Mouse (Mus musculus) heart, adult 2 months (tissue): ENCODE measurements around the gene Sf3a2. TPM values are rescaled to one million over a fixed set of nuclear protein-coding genes. Genes with fewer than 3 reads are reported as not detected.

ENCODE experiments used
- DNase-seq, 2 experiments: peaks; one replicate each; pipeline ENCODE4 v3.0.0; 2021
- H3K27ac ChIP-seq: fragments of 200-600 bp; 2 replicates; pipeline ENCODE4 v1.8.1; 2022
- H3K27me3 ChIP-seq: fragments of 200-500 bp; 2 replicates; pipeline ENCODE4 v1.6.1; 2012; ENCODE audit warnings: mild to moderate bottlenecking, low read length, inconsistent platforms, mixed read lengths; ENCODE audit not compliant: control insufficient read depth, insufficient read depth
- H3K36me3 ChIP-seq: fragments of 200-500 bp; 2 replicates; pipeline ENCODE4 v1.6.1; 2012; ENCODE audit warnings: low read length, inconsistent platforms; ENCODE audit not compliant: control insufficient read depth, insufficient read depth
- H3K4me1 ChIP-seq: fragments of 200-500 bp; 2 replicates; pipeline ENCODE4 v1.6.1; 2011; ENCODE audit warnings: low read length; ENCODE audit not compliant: control insufficient read depth, insufficient read depth
- H3K4me3 ChIP-seq: fragments of 200-600 bp; 2 replicates; pipeline ENCODE4 v1.8.1; 2022
- H3K79me2 ChIP-seq: fragments of 200-500 bp; replicated peaks from 2 replicates; pipeline ENCODE4 v1.6.1; 2012; ENCODE audit warnings: mild to moderate bottlenecking, inconsistent platforms, low read length, moderate library complexity, mixed read lengths; ENCODE audit not compliant: control insufficient read depth, insufficient read depth
- H3K9ac ChIP-seq: fragments of 200-500 bp; 2 replicates; pipeline ENCODE4 v1.6.1; 2012; ENCODE audit warnings: low read depth, mild to moderate bottlenecking, control low read depth, inconsistent platforms, low read length, mixed read lengths
- CTCF ChIP-seq: fragments of 200-600 bp; IDR thresholded peaks from 2 replicates; pipeline ENCODE4 v1.8.1; 2022; ENCODE audit warnings: antibody characterized with exemption, mild to moderate bottlenecking, moderate library complexity
- EP300 ChIP-seq: fragments of 200-500 bp; IDR thresholded peaks from 2 replicates; pipeline ENCODE4 v1.6.1; 2011; ENCODE audit warnings: low read depth, low read length, control low read depth; ENCODE audit not compliant: insufficient read depth
- POLR2A ChIP-seq: fragments of 200-500 bp; IDR thresholded peaks from 2 replicates; pipeline ENCODE4 v1.6.1; 2011; ENCODE audit warnings: mild to moderate bottlenecking, low read depth, low read length, control low read depth; ENCODE audit not compliant: insufficient read depth
- WGBS: fragments of 180-500 bp; shearing (Covaris S2); methylation state at CpG from one replicate; pipeline ENCODE4 v1.1.7; 2018; 5-methylcytosine and 5-hydroxymethylcytosine counted together
- intact Hi-C: fragments of 180-260 bp; cut with DNase I; formaldehyde crosslinking; loops from one replicate; pipeline ENCODE4 v1.15.1; 2025
- long read RNA-seq: library from polyadenylated mRNA; stranded (forward); transcript quantifications from one replicate; pipeline ENCODE4 v2.0.0, GENCODE M21; 2021
- polyA plus RNA-seq: library from polyadenylated mRNA; depleted of rRNA; stranded (reverse); fragments of >200 nt; gene quantifications from 2 replicates; pipeline ENCODE4 v1.2.3, GENCODE M21; 2012; rRNA removed
- total RNA-seq, 2 experiments: library from RNA; stranded (reverse); gene quantifications; 2 replicates each; pipeline ENCODE4 v1.2.3; 2021

Sf3a2 gene
- 10 to 100 TPM; 27.3 to 30.4 TPM for total RNA-seq
- 18.4 and 19.7 TPM in 2 replicates for polyA plus RNA-seq
- long read RNA-seq, transcript Sf3a2-203 (9 exons, 2,213 nt): major isoform, 24 of 30 reads
- long read RNA-seq, partial matches to known transcripts: 1 of 30 reads
- long read RNA-seq, other reads (novel, unspliced or antisense): 5 of 30 reads

DNA sequence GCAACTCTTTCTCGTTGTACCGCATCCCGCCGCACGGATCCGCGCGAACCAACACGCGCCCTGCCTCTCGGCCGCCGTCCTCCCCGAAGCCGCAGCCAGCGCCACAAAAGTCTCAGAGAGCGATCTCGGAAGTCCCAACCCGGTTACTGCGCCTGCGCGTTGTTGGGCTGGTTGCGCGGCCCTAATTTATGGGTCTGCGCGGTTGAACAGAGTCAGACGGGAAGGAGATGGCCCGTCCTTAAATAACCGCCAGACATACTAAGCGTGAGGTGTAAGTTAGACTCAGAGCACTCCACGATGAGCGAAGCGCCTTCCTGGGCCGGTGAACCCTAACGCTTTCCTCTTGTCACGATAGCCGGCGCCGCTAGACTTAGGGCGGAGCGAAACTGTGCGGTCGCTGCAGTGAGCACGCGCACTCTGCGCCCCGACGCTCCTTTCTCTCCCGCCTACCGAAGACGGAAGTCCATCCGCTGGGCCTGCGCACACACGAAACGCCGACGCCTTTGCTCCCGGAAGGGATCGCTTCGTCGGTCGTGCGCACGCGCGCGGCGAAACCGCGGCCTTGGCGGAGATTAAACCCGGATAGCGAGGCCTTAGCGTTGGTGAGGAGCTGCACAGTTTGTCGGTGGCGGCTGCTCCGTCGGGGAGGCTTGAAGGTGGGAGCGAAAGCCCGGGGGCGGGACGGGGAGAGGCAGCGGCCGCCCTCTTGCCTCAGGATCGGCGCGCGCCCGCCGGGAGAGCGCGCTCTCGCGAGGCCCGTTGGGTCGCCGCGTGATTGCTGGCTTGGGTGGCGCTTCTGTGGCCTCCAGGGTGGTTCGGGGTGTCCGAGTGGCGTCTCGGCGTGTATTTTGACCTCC is at the start of gene Sf3a2, which contains the start of gene Plekhj1:
Gene Sf3a2 (plus strand): TSS at position 49 of the 857 bp plus-strand sequence.
Gene Plekhj1 (minus strand): TSS at position 477 of the 857 bp plus-strand sequence.
- TF ChIP-seq EP300 (no peak; the same call in 1 of the 2 replicates), POLR2A (peak; percentile 93), CTCF (peak; percentile 6; the same call in 1 of the 2 replicates)
- intact Hi-C loops: loop anchor here (2.0 kb wide), 1 partner anchor 28 kb away; the partner anchor contains the start of gene Oaz1
- under 1% methylated on average over 103 of the region's 104 CpGs for WGBS
- DNase-seq: peak; percentile 96 to 98
- Histone ChIP-seq H3K27ac (peak within 1 kb of the TSS; percentile 99), H3K27me3 (no peaks in the 10 kb centered on the region), H3K36me3 (no peaks in the 10 kb centered on the region), H3K79me2 (peaks cover 6% of the 10 kb centered on the region), H3K9ac (peak within 1 kb of the TSS; percentile 97), H3K4me1 (peaks cover 9% of the 10 kb centered on the region), H3K4me3 (peak within 1 kb of the TSS; percentile 100)

DNA sequence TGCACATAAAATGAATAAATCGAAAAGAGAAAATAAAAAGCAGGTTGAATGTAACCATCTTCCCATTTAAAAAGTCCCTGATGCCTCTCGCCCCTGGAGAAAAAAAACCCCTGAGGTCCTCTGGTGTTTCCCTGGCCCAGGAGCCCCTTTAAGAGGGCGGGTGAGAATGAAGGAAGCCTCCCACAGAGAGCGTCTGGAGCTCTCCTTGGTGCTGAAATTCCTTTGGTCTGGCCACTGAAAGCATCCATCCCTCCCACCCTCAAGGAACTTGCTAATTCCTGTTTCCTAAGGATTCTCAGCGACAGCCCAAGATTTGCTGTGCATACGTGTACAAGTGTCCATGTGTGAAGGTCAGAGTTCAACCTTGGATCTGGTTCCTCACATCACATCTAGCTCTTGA is 49.4 kb upstream of the Sf3a2 start:
- no peaks in the 10 kb centered on the region for H3K27me3 ChIP-seq
- WGBS: 4% methylated on average over 6 of the region's 6 CpGs
- TF ChIP-seq CTCF (no peak), POLR2A (no peak), EP300 (0 out of 2 replicates have a peak, but pooled peaks have one; percentile 33)

DNA sequence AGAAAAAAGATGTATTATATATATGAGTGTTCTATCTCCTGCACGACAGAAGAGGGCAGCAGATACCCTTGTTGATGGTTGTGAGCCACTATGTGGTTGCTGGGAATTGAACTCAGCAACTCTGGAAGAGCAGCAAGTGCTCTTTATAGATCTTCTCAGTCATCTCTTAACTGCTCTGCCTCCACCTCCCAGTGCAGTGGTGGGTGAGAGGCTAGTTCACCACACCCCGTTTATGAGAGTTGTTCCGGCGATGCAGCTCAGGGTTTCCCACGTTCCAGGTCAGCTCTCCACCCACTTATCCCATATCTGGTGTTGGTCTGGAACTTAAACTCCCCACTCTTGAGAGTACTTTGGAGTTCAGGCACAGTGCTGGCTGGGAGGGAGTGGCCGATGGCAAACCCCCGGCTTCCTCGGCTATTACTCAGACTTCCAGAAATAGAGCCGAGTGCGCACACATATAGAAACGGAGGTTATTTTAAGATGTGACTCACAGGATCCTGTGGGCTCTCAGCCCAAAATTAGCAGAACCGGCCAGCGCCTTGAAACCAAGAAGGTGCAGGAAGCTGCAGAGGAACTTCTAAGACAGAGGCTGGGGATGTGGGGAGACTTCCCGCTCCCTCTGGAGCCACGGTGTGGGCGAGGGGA is 46.7 kb upstream of the Sf3a2 start:
- Histone ChIP-seq H3K9ac (peak overlapping the region; percentile 46), H3K4me3 (peak overlapping the region; percentile 53), H3K27me3 (no peaks in the 10 kb centered on the region), H3K36me3 (no peaks in the 10 kb centered on the region; the same call in 1 of the 2 replicates), H3K27ac (peak overlapping the region; percentile 98), H3K79me2 (peaks cover 5% of the 10 kb centered on the region), H3K4me1 (peaks cover 11% of the 10 kb centered on the region)
- intact Hi-C loops: loop anchor here (1.0 to 2.0 kb wide), 2 partner anchors 23 to 67 kb away; no protein-coding TSS in a partner anchor
- peak; percentile 25; the same call in 1 of the 2 replicates for TF ChIP-seq EP300
- TF ChIP-seq CTCF: peak; percentile 74
- peak; percentile 66 for TF ChIP-seq POLR2A
- WGBS: under 1% methylated on average over 16 of the region's 16 CpGs
- DNase-seq: peak; percentile 72 to 88

More for the DNA sequence above, 49.4 kb upstream of the Sf3a2 start:
- H3K27ac ChIP-seq: no peak overlapping the region
- H3K4me3 ChIP-seq: no peak overlapping the region
- peaks cover 5% of the 10 kb centered on the region for H3K4me1 ChIP-seq
- DNase-seq: peak; percentile 47 to 54
- H3K36me3 ChIP-seq: no peaks in the 10 kb centered on the region; the same call in 1 of the 2 replicates
- H3K9ac ChIP-seq: no peak overlapping the region
- H3K79me2 ChIP-seq: no peaks in the 10 kb centered on the region
- intact Hi-C loops: loop anchor here (1.0 to 10.0 kb wide), 3 partner anchors 132 to 426 kb away; partner anchors contain the start of gene Eef2

DNA sequence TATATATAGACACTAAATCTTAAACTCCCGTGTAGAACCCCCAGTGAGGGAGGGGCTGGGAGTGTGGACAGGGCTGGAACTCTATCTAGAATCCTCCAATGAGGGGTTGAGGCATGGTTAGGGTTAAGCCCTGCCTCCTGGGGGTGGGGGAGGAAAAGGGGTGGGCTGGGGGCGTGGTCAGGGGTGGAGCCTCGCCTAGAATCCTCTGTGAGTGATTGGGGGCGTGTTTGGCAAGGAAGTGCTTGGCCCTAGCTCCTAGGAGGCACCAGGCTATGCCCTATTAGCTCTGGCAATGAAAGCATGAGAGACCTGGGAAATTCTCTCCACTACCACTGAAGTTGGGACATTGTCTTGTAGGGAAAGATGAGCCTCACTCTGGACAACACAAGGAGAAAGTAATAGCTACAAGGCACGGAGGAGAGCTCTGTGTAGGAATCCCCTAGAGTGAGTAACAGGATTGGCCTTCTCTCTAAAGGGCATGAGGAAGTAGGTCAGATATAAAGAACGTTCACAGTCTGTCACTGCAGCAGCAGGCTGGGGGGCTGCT is 45.8 kb upstream of the Sf3a2 start:
- H3K9ac ChIP-seq: peak overlapping the region; percentile 46
- TF ChIP-seq EP300: 0 out of 2 replicates have a peak, but pooled peaks have one; percentile 24
- no peak for TF ChIP-seq CTCF
- TF ChIP-seq POLR2A: peak; percentile 26; the same call in 1 of the 2 replicates
- H3K4me1 ChIP-seq: peaks cover 18% of the 10 kb centered on the region
- H3K4me3 ChIP-seq: peak overlapping the region; percentile 53
- DNase-seq: peak; percentile 79 to 82
- no peaks in the 10 kb centered on the region; the same call in 1 of the 2 replicates for H3K36me3 ChIP-seq
- WGBS: 0% methylated on average over 6 of the region's 6 CpGs
- H3K79me2 ChIP-seq: peaks cover 5% of the 10 kb centered on the region
- H3K27me3 ChIP-seq: no peaks in the 10 kb centered on the region
- peak overlapping the region; percentile 98 for H3K27ac ChIP-seq
- intact Hi-C loops: no loop called here

DNA sequence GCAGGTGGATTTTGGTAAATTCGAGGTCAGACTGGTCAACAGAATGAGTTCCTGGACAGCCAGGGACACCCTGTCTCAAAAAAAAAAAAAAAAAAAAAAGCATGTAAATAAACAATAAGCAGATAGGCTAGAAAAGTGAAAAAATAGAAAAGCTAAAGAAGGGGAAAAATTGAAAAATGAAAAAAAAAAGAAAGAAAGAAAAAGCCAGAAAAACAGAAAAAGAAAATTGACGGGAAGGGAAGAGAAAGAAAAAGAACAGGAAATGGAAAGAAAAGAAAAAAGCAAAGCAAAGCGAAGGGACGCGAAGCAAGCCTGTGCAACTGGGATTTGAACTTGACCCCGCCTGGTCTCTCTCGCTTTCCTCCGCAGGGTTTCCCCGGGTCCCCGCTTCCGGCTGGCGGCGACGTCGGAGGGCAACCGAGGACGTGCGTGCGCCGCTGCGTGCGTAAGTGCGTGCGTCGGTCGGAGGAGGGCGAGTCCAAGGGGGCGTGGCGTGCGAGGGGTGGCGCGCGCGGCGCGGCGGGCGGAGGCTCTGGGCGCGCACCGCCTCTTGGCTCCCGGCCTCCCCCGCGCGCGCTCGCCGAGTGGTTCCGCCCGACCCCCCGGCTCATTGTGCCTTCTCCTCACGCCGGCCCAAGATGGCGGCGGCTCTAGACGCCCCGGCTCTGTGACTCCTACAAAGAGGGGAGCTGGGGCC is 43.3 kb upstream of the Sf3a2 start, which contains the start of gene Dot1l:
Gene Dot1l (plus strand): TSS at position 613 of the 697 bp plus-strand sequence.
- H3K4me1 ChIP-seq: peaks cover 31% of the 10 kb centered on the region
- peak; percentile 77 for TF ChIP-seq EP300
- TF ChIP-seq CTCF: no peak
- peak; percentile 61 for TF ChIP-seq POLR2A
- intact Hi-C loops: no loop called here

More for the DNA sequence above, 43.3 kb upstream of the Sf3a2 start, which contains the start of gene Dot1l:
- peaks cover 10% of the 10 kb centered on the region for H3K79me2 ChIP-seq
- H3K27ac ChIP-seq: peak within 1 kb of the TSS; percentile 98
- peak; percentile 99 for DNase-seq
- no peaks in the 10 kb centered on the region for H3K27me3 ChIP-seq
- WGBS: 1% methylated on average over 57 of the region's 57 CpGs
- H3K4me3 ChIP-seq: peak within 1 kb of the TSS; percentile 80
- peak within 1 kb of the TSS; percentile 93 for H3K9ac ChIP-seq
- no peaks in the 10 kb centered on the region; the same call in 1 of the 2 replicates for H3K36me3 ChIP-seq
